Mouse (Mus musculus) MEL (cell line): ENCODE data around the gene Scaf4. TPM values are rescaled to one million over a fixed set of nuclear protein-coding genes. Genes with fewer than 3 reads are reported as not detected.
A peak's percentile ranks its signal among the peaks of the same experiment; 100 is the strongest.

Experiments
- DNase-seq: peaks from one replicate; pipeline ENCODE4 v3.0.0; 2011; ENCODE audit warnings: low read depth, low spot score
- H3K27ac ChIP-seq: 2 replicates; pipeline ENCODE4 v1.5.1; 2012; ENCODE audit warnings: low read depth, mild to moderate bottlenecking, control low read depth, low read length, moderate library complexity; ENCODE audit not compliant: control insufficient read depth
- H3K27me3 ChIP-seq, 2 experiments: fragments of 150-350 bp in 1 of 2; sonication (generic) in 1 of 2; 2 replicates each; pipeline ENCODE4 v1.6.1; 2012; ENCODE audit warnings: low read length in 2 of 2, mild to moderate bottlenecking in 2 of 2, improper control_type of control experiment in 1 of 2, moderate library complexity in 1 of 2; ENCODE audit not compliant: insufficient read depth in 2 of 2, control insufficient read depth in 1 of 2
- H3K36me3 ChIP-seq, 2 experiments: 2 replicates each; pipeline ENCODE4 v1.6.1; 2012 to 2014; ENCODE audit warnings: low read length in 2 of 2, improper control_type of control experiment in 1 of 2, inconsistent platforms in 1 of 2, mild to moderate bottlenecking in 1 of 2; ENCODE audit not compliant: insufficient read depth in 2 of 2, control insufficient read depth in 1 of 2
- H3K4me1 ChIP-seq, 2 experiments: fragments of 150-350 bp in 1 of 2; sonication (generic) in 1 of 2; 2 replicates each; pipeline ENCODE4 v1.6.1; 2012; ENCODE audit warnings: low read length in 2 of 2, improper control_type of control experiment in 1 of 2, mild to moderate bottlenecking in 1 of 2; ENCODE audit not compliant: insufficient read depth in 2 of 2, control insufficient read depth in 1 of 2
- H3K4me3 ChIP-seq, 2 experiments: fragments of 150-350 bp in 1 of 2; sonication (generic) in 1 of 2; 2 replicates each; pipeline ENCODE4 v1.5.1; 2012; ENCODE audit warnings: low read depth in 2 of 2, low read length in 2 of 2, mild to moderate bottlenecking in 2 of 2, moderate library complexity in 2 of 2, control low read depth in 1 of 2, improper control_type of control experiment in 1 of 2; ENCODE audit not compliant: control insufficient read depth in 1 of 2, insufficient read depth in 1 of 2
- H3K79me2 ChIP-seq: 2 replicates; pipeline ENCODE4 v1.6.1; 2012; ENCODE audit warnings: mild to moderate bottlenecking, low read length, moderate library complexity; ENCODE audit not compliant: control insufficient read depth, poor library complexity, insufficient read depth
- H3K9ac ChIP-seq: 2 replicates; pipeline ENCODE4 v1.6.1; 2012; ENCODE audit warnings: low read depth, mild to moderate bottlenecking, control low read depth, low read length, moderate library complexity; ENCODE audit not compliant: control insufficient read depth, poor library complexity, severe bottlenecking
- H3K9me3 ChIP-seq: fragments of 150-350 bp; sonication (generic); replicated peaks from 2 replicates; pipeline ENCODE4 v1.6.1; 2012; ENCODE audit warnings: mild to moderate bottlenecking, low read length, improper control_type of control experiment, moderate library complexity; ENCODE audit not compliant: insufficient read depth
- BHLHE40 ChIP-seq: IDR thresholded peaks from 2 replicates; pipeline ENCODE4 v1.6.1; 2012; ENCODE audit warnings: low read depth, mild to moderate bottlenecking, inconsistent platforms, low read length, improper control_type of control experiment, borderline replicate concordance
- CHD1 ChIP-seq: IDR thresholded peaks from 2 replicates; pipeline ENCODE4 v1.6.1; 2012; ENCODE audit warnings: low read depth, mild to moderate bottlenecking, inconsistent platforms, low read length, improper control_type of control experiment
- E2F4 ChIP-seq: IDR thresholded peaks from 2 replicates; pipeline ENCODE4 v1.6.1; 2011; ENCODE audit warnings: low read depth, low read length, improper control_type of control experiment, borderline replicate concordance
- ELF1 ChIP-seq: IDR thresholded peaks from 2 replicates; pipeline ENCODE4 v1.6.1; 2014; ENCODE audit warnings: low read depth, mild to moderate bottlenecking, inconsistent platforms, low read length, improper control_type of control experiment, moderate library complexity
- EP300 ChIP-seq, 2 experiments: IDR thresholded peaks; 2 replicates each; pipeline ENCODE4 v1.6.1; 2011; ENCODE audit warnings: improper control_type of control experiment in 2 of 2, low read length in 2 of 2, low read depth in 1 of 2, mild to moderate bottlenecking in 1 of 2
- GATA1 ChIP-seq: IDR thresholded peaks from 2 replicates; pipeline ENCODE4 v1.6.1; 2011; ENCODE audit warnings: low read depth, low read length, improper control_type of control experiment
- JUND ChIP-seq: IDR thresholded peaks from 2 replicates; pipeline ENCODE4 v1.6.1; 2011; ENCODE audit warnings: low read depth, mild to moderate bottlenecking, improper control_type of control experiment, low read length
- KAT2A ChIP-seq: conservative IDR thresholded peaks from 2 replicates; pipeline ENCODE4 v1.6.1; 2012; ENCODE audit warnings: low read depth, low read length, improper control_type of control experiment, inconsistent platforms
- MAFK ChIP-seq: IDR thresholded peaks from 2 replicates; pipeline ENCODE4 v1.6.1; 2011; ENCODE audit warnings: low read depth, mild to moderate bottlenecking, low read length, improper control_type of control experiment, borderline replicate concordance
- MAX ChIP-seq: IDR thresholded peaks from 2 replicates; pipeline ENCODE4 v1.6.1; 2011; ENCODE audit warnings: low read length, improper control_type of control experiment
- MXI1 ChIP-seq: IDR thresholded peaks from 2 replicates; pipeline ENCODE4 v1.6.1; 2011; ENCODE audit warnings: mild to moderate bottlenecking, low read depth, low read length, improper control_type of control experiment
- MYC ChIP-seq: IDR thresholded peaks from 2 replicates; pipeline ENCODE4 v1.6.1; 2011; ENCODE audit warnings: low read depth, mild to moderate bottlenecking, low read length, improper control_type of control experiment, moderate library complexity
- NRF1 ChIP-seq: IDR thresholded peaks from 2 replicates; pipeline ENCODE4 v1.6.1; 2014; ENCODE audit warnings: low read depth, mild to moderate bottlenecking, inconsistent platforms, low read length, improper control_type of control experiment, moderate library complexity; ENCODE audit not compliant: poor library complexity, insufficient read depth, severe bottlenecking
- POLR2A ChIP-seq, 2 experiments: IDR thresholded peaks; 2 replicates each; pipeline ENCODE4 v1.6.1; 2011 to 2012; ENCODE audit warnings: low read length in 2 of 2, mild to moderate bottlenecking in 2 of 2, control low read depth in 1 of 2, improper control_type of control experiment in 1 of 2, low read depth in 1 of 2, moderate library complexity in 1 of 2; ENCODE audit not compliant: control insufficient read depth in 1 of 2, insufficient read depth in 1 of 2, poor library complexity in 1 of 2
- RAD21 ChIP-seq: IDR thresholded peaks from 2 replicates; pipeline ENCODE4 v1.6.1; 2011; ENCODE audit warnings: mild to moderate bottlenecking, low read depth, low read length, improper control_type of control experiment
- SIN3A ChIP-seq: IDR thresholded peaks from 2 replicates; pipeline ENCODE4 v1.6.1; 2012; ENCODE audit warnings: low read length, improper control_type of control experiment, inconsistent platforms
- SMC3 ChIP-seq: IDR thresholded peaks from 2 replicates; pipeline ENCODE4 v1.6.1; 2011; ENCODE audit warnings: low read depth, low read length, improper control_type of control experiment
- TAL1 ChIP-seq: IDR thresholded peaks from 2 replicates; pipeline ENCODE4 v1.6.1; 2012; ENCODE audit warnings: mild to moderate bottlenecking, inconsistent platforms, low read length, moderate library complexity, mixed read lengths
- TCF12 ChIP-seq: IDR thresholded peaks from 2 replicates; pipeline ENCODE4 v1.6.1; 2014; ENCODE audit warnings: low read depth, mild to moderate bottlenecking, inconsistent platforms, low read length, improper control_type of control experiment, moderate library complexity
- UBTF ChIP-seq: IDR thresholded peaks from 2 replicates; pipeline ENCODE4 v1.6.1; 2012; ENCODE audit warnings: low read depth, mild to moderate bottlenecking, inconsistent platforms, low read length, improper control_type of control experiment, moderate library complexity, borderline replicate concordance; ENCODE audit not compliant: insufficient read depth
- USF1 ChIP-seq: IDR thresholded peaks from 2 replicates; pipeline ENCODE4 v1.6.1; 2014; ENCODE audit warnings: low read depth, mild to moderate bottlenecking, inconsistent platforms, low read length, improper control_type of control experiment, moderate library complexity
- USF2 ChIP-seq, 2 experiments: IDR thresholded peaks; 2 replicates each; pipeline ENCODE4 v1.6.1; 2011 to 2012; ENCODE audit warnings: improper control_type of control experiment in 2 of 2, low read length in 2 of 2, borderline replicate concordance in 1 of 2, inconsistent platforms in 1 of 2, low read depth in 1 of 2, mild to moderate bottlenecking in 1 of 2; ENCODE audit not compliant: insufficient read depth in 1 of 2
- ZKSCAN1 ChIP-seq: IDR thresholded peaks from 2 replicates; pipeline ENCODE4 v1.6.1; 2012; ENCODE audit warnings: low read depth, mild to moderate bottlenecking, inconsistent platforms, low read length, improper control_type of control experiment, moderate library complexity
- ZMIZ1 ChIP-seq: IDR thresholded peaks from 2 replicates; pipeline ENCODE4 v1.6.1; 2012; ENCODE audit warnings: low read depth, mild to moderate bottlenecking, inconsistent platforms, low read length, improper control_type of control experiment, moderate library complexity
- polyA plus RNA-seq, 2 experiments: library from polyadenylated mRNA; stranded (reverse) in 1 of 2; unstranded in 1 of 2; fragments of >175 nt in 1 of 2; fragments of >200 nt in 1 of 2; gene quantifications; 2 replicates each; pipeline versions ENCODE4 v1.2.1 to v1.2.4; 2012; ENCODE audit warnings: low replicate concordance in 2 of 2, low read depth in 1 of 2; ENCODE audit not compliant: insufficient read length in 2 of 2, insufficient read depth in 1 of 2, missing spikeins in 1 of 2
- total RNA-seq: library from RNA; depleted of rRNA; stranded (reverse); fragments of 300-350 nt; gene quantifications from 2 replicates; pipeline ENCODE4 v1.2.3, GENCODE M21; 2012

The Scaf4 gene
- total and polyA plus RNA-seq, 3 experiments = 12.3 to 56.2 TPM; not detected in 1

GRCm38 (mm10) chr16:90283266-90283904 lies 918 bp downstream of the Scaf4 start:
- Histone ChIP-seq H3K4me3 (peak overlapping the region; percentile 68 to 97), H3K36me3 (peaks cover 2 to 32% of the 10 kb centered on the region in 2 experiments; a peak in 3 of 4 replicates), H3K79me2 (peaks cover 55% of the 10 kb centered on the region), H3K4me1 (peaks cover 18 to 29% of the 10 kb centered on the region in 2 experiments), H3K27me3 (no peaks in the 10 kb centered on the region), H3K9ac (peak overlapping the region; percentile 99), H3K9me3 (no peaks in the 10 kb centered on the region), H3K27ac (peak overlapping the region; percentile 76)
- peak; percentile 64 for DNase-seq
- TF ChIP-seq MXI1 = peak; percentile 76; the same call in 1 of the 2 replicates
- 0 out of 2 replicates have a peak, but pooled peaks have one; percentile 58 for TF ChIP-seq UBTF
- TF ChIP-seq JUND = no peak
- no peak for TF ChIP-seq USF2 (IDR thresholded peaks at IDR 0.05; ENCODE audit: borderline replicate concordance in 1 of 2, insufficient read depth in 1 of 2, low read depth in 1 of 2, low read length in 2 of 2)
- TF ChIP-seq KAT2A = no peak
- TF ChIP-seq TAL1 = no peak
- TF ChIP-seq MAFK = no peak
- no peak for TF ChIP-seq GATA1
- TF ChIP-seq SMC3 = no peak
- TF ChIP-seq ZMIZ1 = no peak
- no peak for TF ChIP-seq E2F4
- TF ChIP-seq ELF1 = no peak
- peak in 1 of 2 experiments; percentile 22; a peak in 1 of 4 replicates for TF ChIP-seq POLR2A (IDR thresholded peaks at IDR 0.05; ENCODE audit: control insufficient read depth in 1 of 2, insufficient read depth in 1 of 2, low read depth in 1 of 2, low read length in 2 of 2, poor library complexity in 1 of 2)
- no peak for TF ChIP-seq RAD21

DNA sequence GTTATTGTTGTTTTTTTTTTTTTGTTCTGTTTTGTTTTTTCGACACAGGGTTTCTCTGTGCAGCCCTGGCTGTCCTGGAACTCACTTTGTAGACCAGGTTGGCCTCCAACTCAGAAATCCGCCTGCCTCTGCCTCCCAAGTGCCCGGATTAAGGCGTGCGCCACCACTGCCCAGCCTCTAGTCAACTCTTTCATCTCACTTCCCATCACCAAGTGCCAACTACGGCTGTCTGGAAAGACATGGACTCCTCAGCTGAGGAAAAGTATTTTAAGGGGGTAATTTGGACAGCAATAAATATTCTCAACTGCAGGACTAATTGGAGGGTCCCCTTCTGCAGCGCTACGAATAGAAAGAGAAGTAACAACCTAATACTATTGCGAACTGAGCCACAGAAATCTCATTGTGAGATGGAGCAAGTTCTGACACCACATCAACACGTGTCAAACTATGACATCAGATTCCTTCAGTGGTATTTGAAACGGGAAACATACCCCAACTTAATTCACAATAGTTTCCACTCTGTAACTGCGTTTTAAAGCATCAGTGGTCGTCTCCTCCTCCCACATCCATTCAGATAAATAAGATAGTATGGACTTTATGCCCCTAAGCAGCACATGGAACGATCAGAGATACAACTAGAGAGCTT lies 1.6 kb downstream of the Scaf4 start:
- Histone ChIP-seq H3K9ac (peak overlapping the region; percentile 99), H3K4me1 (peaks cover 20 to 29% of the 10 kb centered on the region in 2 experiments), H3K27ac (peak overlapping the region; percentile 6)
- TF ChIP-seq SIN3A = peak; percentile 73
- TF ChIP-seq GATA1 = no peak
- TF ChIP-seq EP300 (IDR thresholded peaks at IDR 0.05; ENCODE audit: low read depth in 1 of 2, low read length in 2 of 2) = no peak
- no peak for TF ChIP-seq MAFK
- no peak for TF ChIP-seq NRF1
- TF ChIP-seq E2F4 = no peak
- no peak for TF ChIP-seq ZKSCAN1
- 0 out of 2 replicates have a peak, but pooled peaks have one; percentile 22 for TF ChIP-seq USF1
- peak; percentile 83; the same call in 1 of the 2 replicates for TF ChIP-seq MAX
- no peak for TF ChIP-seq TCF12
- no peak for TF ChIP-seq BHLHE40
- TF ChIP-seq MXI1 = peak; percentile 95
- no peak for TF ChIP-seq CHD1
- TF ChIP-seq MYC = peak; percentile 61; the same call in 1 of the 2 replicates
- TF ChIP-seq, all 39 proteins: peak for 5
- Histone ChIP-seq H3K79me2 (peaks cover 61% of the 10 kb centered on the region), H3K27me3 (no peaks in the 10 kb centered on the region), H3K9me3 (no peaks in the 10 kb centered on the region), H3K36me3 (peaks cover 2 to 35% of the 10 kb centered on the region in 2 experiments; a peak in 3 of 4 replicates), H3K4me3 (peak overlapping the region; percentile 68 to 97)
- peak; percentile 60 for DNase-seq
